Mouse (Mus musculus) ovary, adult 18-20 months (tissue): Measurements from ENCODE around the gene Lrfn2.

Experiments
- DNase-seq: peaks from one replicate; pipeline ENCODE4 v3.0.0; 2022; ENCODE audit warnings: low spot score, mixed read lengths

Lrfn2 gene

GRCm38 (mm10) chr17:48931621-48932405, at the start of gene Lrfn2:
Gene Lrfn2 (plus strand): TSS chr17:48932379.
- DNase-seq: peak; percentile 50

GRCm38 (mm10) chr17:48887472-48888385, 44.5 kb upstream of the Lrfn2 start:
- no peak for DNase-seq

GRCm38 (mm10) chr17:48905286-48906040, 26.7 kb upstream of the Lrfn2 start:
- no peak for DNase-seq

GRCm38 (mm10) chr17:48913437-48913836, 18.7 kb upstream of the Lrfn2 start:
- no peak for DNase-seq

GRCm38 (mm10) chr17:48917411-48917810, 14.8 kb upstream of the Lrfn2 start:
- DNase-seq: no peak

- no peak for DNase-seq
These were observed 13.7 kb upstream of the Lrfn2 start for GRCm38 (mm10) chr17:48918458-48918857.

- no peak for DNase-seq
These were observed 9.3 kb upstream of the Lrfn2 start for GRCm38 (mm10) chr17:48922905-48923304.

GRCm38 (mm10) chr17:48925426-48925825, 6.8 kb upstream of the Lrfn2 start:
- no peak for DNase-seq

DNA sequence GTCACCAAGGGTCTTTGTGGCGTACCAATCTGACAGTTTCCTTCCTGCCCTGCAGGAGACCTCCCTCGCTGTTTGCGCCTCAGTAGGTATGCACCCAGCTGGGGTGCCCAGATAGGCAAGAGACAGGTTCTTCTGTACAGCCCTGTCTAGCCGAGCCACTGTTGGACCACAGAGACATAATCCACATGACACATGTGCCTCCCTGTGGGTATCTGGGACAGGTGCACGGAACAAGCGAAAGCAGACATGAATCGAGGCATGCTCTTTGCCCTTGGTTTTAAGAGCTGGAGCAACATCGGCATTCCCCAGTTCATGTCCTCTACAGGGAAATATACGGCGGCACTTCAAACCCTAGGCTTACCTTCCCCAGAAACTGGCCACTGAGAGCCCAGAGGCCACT, 1.2 kb upstream of the Lrfn2 start:
- no peak for DNase-seq

DNA sequence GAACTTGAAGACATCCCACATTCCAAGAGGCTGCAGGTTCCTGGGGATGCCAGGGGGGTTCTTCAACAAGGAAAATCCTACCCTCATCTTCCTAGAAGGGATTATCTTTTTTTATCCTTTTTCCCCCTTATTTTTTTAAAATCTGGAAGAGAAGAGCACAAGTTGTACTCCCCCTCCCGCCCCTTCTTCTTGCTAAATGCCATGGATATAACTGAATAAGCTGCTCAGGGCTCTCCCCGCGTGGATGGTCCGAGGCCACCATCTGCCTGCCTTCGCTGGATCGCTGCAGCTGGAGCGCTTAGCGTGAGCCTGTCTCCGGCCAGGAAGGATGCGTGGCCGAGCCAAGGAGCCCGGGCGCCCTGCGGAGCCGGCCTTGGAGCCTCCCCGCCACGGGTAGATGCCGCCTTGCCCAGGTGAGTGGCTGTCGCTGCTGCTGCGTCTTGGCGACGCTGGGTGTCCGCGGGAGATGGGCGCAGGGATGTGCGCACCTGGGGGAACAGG, 277 bp downstream of the Lrfn2 start:
- DNase-seq: no peak

DNA sequence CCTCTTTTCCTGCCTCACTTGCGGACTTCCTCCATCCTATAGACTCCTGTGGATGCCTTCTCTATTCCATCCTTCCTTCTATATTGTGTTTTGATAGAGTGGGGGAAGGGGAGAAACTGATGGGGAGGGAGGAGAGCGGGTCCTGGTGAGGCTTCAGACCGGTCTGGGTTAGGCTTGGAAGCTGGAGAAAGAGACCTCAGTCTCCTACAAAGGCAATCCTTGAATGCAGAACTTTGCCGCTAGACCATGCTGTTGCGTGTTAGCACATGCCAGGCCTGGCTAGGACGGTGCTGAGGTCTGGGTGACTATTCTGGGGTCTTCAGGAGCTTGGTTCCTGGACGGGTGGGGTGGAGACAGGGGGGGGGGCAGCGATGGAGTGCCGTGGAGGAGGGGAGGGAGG, 737 bp downstream of the Lrfn2 start:
- DNase-seq: no peak

- DNase-seq: no peak
These were observed 3.0 kb downstream of the Lrfn2 start for GRCm38 (mm10) chr17:48935201-48935600.

- DNase-seq: no peak
These were observed 4.4 kb downstream of the Lrfn2 start for GRCm38 (mm10) chr17:48936445-48937141.

DNA sequence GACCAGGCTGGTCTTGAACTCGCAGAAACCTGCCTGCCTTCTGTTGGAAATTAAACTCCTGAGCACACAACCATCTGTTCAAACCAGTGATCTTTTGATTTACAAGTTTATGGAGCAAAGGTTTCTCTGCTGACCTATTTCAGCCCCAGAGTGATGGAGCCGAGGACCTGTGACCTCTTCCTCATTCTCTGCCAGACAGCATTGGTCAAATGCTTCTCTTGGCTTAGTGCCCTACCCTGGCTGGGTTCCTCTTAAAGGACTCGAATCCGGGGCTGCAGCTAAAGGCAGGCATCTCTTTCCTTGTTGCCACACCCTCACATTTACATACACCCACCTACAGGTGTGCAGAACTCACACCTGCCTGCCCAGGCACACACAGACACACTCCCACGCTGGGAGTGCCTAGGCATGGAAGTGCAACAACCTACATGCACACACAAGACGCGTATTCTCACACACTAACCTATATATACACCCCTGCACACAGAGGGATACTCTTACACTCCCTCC, 6.6 kb downstream of the Lrfn2 start:
- no peak for DNase-seq

GRCm38 (mm10) chr17:48946315-48946714, 14.1 kb downstream of the Lrfn2 start:
- no peak for DNase-seq

- DNase-seq: no peak
These were observed 14.6 kb downstream of the Lrfn2 start for GRCm38 (mm10) chr17:48946765-48947164.

DNA sequence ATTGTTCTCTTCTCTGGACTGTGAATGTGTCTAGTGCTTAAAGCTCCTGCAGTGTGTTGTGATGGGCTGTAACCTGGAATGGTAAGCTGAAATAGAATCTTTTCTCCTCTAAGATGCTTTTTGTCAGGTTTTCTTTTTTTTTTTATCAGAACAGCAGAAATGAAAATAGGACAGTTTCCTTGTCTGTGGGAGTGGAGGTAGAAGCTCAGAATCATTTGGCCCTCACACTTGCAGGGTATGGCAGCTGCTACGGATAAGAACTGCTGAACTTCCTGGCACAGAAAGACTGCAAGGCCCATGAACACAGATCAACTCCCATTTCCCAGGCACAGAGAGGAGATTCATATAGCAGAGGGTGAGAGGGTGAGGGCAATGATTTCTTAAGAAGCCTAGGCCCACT, 19.1 kb downstream of the Lrfn2 start:
- DNase-seq: no peak

- DNase-seq: no peak
These were observed 24.0 kb downstream of the Lrfn2 start for GRCm38 (mm10) chr17:48956033-48956631.

DNA sequence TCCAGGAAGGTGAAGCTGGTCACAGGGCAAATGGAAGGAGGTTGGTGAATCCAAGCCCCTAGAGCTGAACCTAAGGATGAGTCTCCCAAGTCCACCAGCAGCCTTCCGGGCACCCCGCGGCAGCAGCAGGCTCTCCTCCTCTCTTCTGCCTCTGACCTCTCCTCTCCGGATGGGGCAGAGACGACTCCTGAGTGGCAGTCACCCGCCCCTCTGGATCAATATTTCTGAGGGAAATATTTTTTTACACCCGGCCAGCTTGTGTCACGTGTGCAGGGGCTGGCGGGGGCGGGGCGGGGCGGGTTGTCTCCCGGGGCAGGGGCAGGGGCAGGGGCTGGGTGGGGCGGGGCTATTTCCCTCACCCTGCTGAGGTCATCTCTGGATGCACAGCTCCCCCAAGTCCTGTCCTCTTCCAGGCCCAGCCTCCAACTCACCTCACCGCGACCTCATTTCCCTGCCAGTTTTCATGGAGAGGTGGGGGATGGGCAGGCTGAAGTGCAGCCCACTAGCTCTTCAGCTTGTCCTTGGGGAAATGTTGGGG, 28.1 kb downstream of the Lrfn2 start:
- DNase-seq: no peak

GRCm38 (mm10) chr17:48962646-48963045, 30.5 kb downstream of the Lrfn2 start:
- no peak for DNase-seq

GRCm38 (mm10) chr17:48963740-48964139, 31.6 kb downstream of the Lrfn2 start:
- no peak for DNase-seq
